28 mouse cellular contexts compared by ENCODE assay signal in the genomic region with DNA sequence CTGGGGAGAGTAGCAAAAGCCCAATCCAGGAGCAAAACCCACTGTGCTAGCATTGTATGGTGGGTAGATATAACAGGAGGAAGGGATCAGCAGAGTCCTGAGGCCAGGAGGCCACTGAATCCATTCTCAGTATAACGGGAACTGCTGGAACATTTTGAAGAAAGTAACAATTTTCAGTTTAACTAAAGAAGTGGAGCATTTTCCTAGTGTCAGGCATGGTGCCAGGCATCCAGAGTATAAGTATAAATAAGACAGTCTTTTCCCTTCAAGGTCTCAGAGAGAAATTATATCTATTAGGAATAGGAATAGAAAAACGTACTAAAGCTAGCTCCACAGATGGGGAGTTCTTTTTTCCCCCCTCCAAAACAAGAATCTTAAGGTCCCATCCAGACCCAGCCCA.
A peak's percentile ranks its signal among the peaks of the same experiment; 100 is the strongest.
DNase-seq lines count a peak whose midpoint lies in the region; ATAC-seq lines count a peak whose summit lies in the region.
"Had no signal": no experiment of that assay in that cellular context is flagged by ENCODE, and none has a peak within 500 bp of the region (broad histone marks: within the 10 kb centered on the region; RNA-seq: fewer than 3 reads in every experiment).

No protein-coding gene starts in this region.

- ATAC-seq in hindbrain, embryonic 14.5 days (ENCODE audit: low FRiP score) = no peak
- ATAC-seq in midbrain, embryonic 16.5 days = no peak
- ATAC-seq: activated CD4-positive, CD25-positive, alpha-beta regulatory T cell, adult 4 months; CD4-positive, CD25-positive, alpha-beta regulatory T cell, adult 4 months; forebrain, embryonic 14.5 days; forebrain, embryonic 16.5 days; Patski had no signal

- H3K4me3 ChIP-seq in hindbrain, embryonic 10.5 days = no peak overlapping the region
- no peak overlapping the region for H3K4me3 ChIP-seq in hindbrain, embryonic 14.5 days (replicated peaks; ENCODE audit: low read length)
- H3K4me3 ChIP-seq in midbrain, embryonic 10.5 days = no peak overlapping the region
- no peak overlapping the region for H3K4me3 ChIP-seq in midbrain, embryonic 16.5 days (ENCODE audit: low read depth, low read length)
- H3K4me3 ChIP-seq: embryonic facial prominence, embryonic 13.5 days; embryonic facial prominence, embryonic 15.5 days; erythroblast, embryonic 14.5 days; forebrain, embryonic 10.5 days; forebrain, embryonic 12.5 days had no signal

- no peak overlapping the region for H3K4me2 ChIP-seq in hindbrain, embryonic 14.5 days (replicated peaks)
- no peak overlapping the region for H3K4me2 ChIP-seq in midbrain, embryonic 16.5 days (ENCODE audit: low read length)
- H3K4me2 ChIP-seq: embryonic facial prominence, embryonic 13.5 days; embryonic facial prominence, embryonic 15.5 days; forebrain, embryonic 12.5 days had no signal

- no peaks in the 10 kb centered on the region for H3K9me3 ChIP-seq in hindbrain, embryonic 10.5 days
- no peaks in the 10 kb centered on the region for H3K9me3 ChIP-seq in hindbrain, embryonic 14.5 days (ENCODE audit: control insufficient read depth, low read length)
- no peaks in the 10 kb centered on the region for H3K9me3 ChIP-seq in midbrain, embryonic 10.5 days (replicated peaks)
- H3K9me3 ChIP-seq in midbrain, embryonic 16.5 days (replicated peaks; ENCODE audit: control insufficient read depth, low read length, poor library complexity, severe bottlenecking) = no peaks in the 10 kb centered on the region
- H3K9me3 ChIP-seq: embryonic facial prominence, embryonic 13.5 days; embryonic facial prominence, embryonic 15.5 days; forebrain, embryonic 10.5 days; forebrain, embryonic 12.5 days had no signal

- H3K27ac ChIP-seq in hindbrain, embryonic 10.5 days = peak overlapping the region; percentile 6; the same call in 1 of the 2 replicates
- no peak overlapping the region for H3K27ac ChIP-seq in hindbrain, embryonic 14.5 days
- H3K27ac ChIP-seq in midbrain, embryonic 10.5 days (replicated peaks) = 0 out of 2 replicates have a peak overlapping the region, but pooled peaks have one; percentile 2
- no peak overlapping the region for H3K27ac ChIP-seq in midbrain, embryonic 16.5 days (ENCODE audit: low read length)
- H3K27ac ChIP-seq: embryonic facial prominence, embryonic 13.5 days; embryonic facial prominence, embryonic 15.5 days; forebrain, embryonic 10.5 days; forebrain, embryonic 12.5 days had no signal

- H3K4me1 ChIP-seq in hindbrain, embryonic 10.5 days (replicated peaks) = peaks cover 57% of the 10 kb centered on the region
- peaks cover 30% of the 10 kb centered on the region for H3K4me1 ChIP-seq in hindbrain, embryonic 14.5 days (replicated peaks; ENCODE audit: control insufficient read depth, insufficient read depth, low read length)
- H3K4me1 ChIP-seq in midbrain, embryonic 10.5 days = peaks cover 36% of the 10 kb centered on the region
- peaks cover 20% of the 10 kb centered on the region for H3K4me1 ChIP-seq in midbrain, embryonic 16.5 days (ENCODE audit: control insufficient read depth, insufficient read depth, low read length)
- H3K4me1 ChIP-seq: embryonic facial prominence, embryonic 13.5 days; embryonic facial prominence, embryonic 15.5 days had no signal

- no peaks in the 10 kb centered on the region for H3K36me3 ChIP-seq in hindbrain, embryonic 10.5 days
- H3K36me3 ChIP-seq in hindbrain, embryonic 14.5 days (replicated peaks; ENCODE audit: control insufficient read depth, insufficient read depth) = no peaks in the 10 kb centered on the region
- H3K36me3 ChIP-seq in midbrain, embryonic 10.5 days = no peaks in the 10 kb centered on the region
- H3K36me3 ChIP-seq in midbrain, embryonic 16.5 days (ENCODE audit: control insufficient read depth, insufficient read depth, low read length) = no peaks in the 10 kb centered on the region
- H3K36me3 ChIP-seq: embryonic facial prominence, embryonic 13.5 days; embryonic facial prominence, embryonic 15.5 days; forebrain, embryonic 10.5 days; forebrain, embryonic 12.5 days; G1E had no signal

- peaks cover 4% of the 10 kb centered on the region; the same call in 1 of the 2 replicates for H3K27me3 ChIP-seq in hindbrain, embryonic 10.5 days (ENCODE audit: insufficient read depth, poor library complexity, severe bottlenecking)
- no peaks in the 10 kb centered on the region for H3K27me3 ChIP-seq in hindbrain, embryonic 14.5 days (ENCODE audit: control insufficient read depth, insufficient read depth, low read length)
- H3K27me3 ChIP-seq in midbrain, embryonic 10.5 days (ENCODE audit: low read depth, poor library complexity, severe bottlenecking) = peaks cover 5% of the 10 kb centered on the region; the same call in 1 of the 2 replicates
- H3K27me3 ChIP-seq in midbrain, embryonic 16.5 days (ENCODE audit: control insufficient read depth, insufficient read depth, low read depth, low read length) = no peaks in the 10 kb centered on the region
- H3K27me3 ChIP-seq: embryonic facial prominence, embryonic 13.5 days; embryonic facial prominence, embryonic 15.5 days; Patski had no signal

- H3K9ac ChIP-seq in hindbrain, embryonic 14.5 days = no peak overlapping the region
- H3K9ac ChIP-seq in midbrain, embryonic 16.5 days (ENCODE audit: low read depth, low read length) = no peak overlapping the region
- H3K9ac ChIP-seq: embryonic facial prominence, embryonic 13.5 days; embryonic facial prominence, embryonic 15.5 days; forebrain, embryonic 12.5 days had no signal

- WGBS in hindbrain, embryonic 10.5 days = 78% methylated on average over 2 of the region's 2 CpGs
- WGBS in hindbrain, embryonic 14.5 days = 71% methylated on average over 2 of the region's 2 CpGs
- WGBS in midbrain, embryonic 10.5 days = 83% methylated on average over 2 of the region's 2 CpGs
- 62% methylated on average over 2 of the region's 2 CpGs for WGBS in midbrain, embryonic 16.5 days

- no peak for DNase-seq in hindbrain, embryonic 10.5 days (ENCODE audit: low spot score)
- no peak for DNase-seq in hindbrain, embryonic 14.5 days (ENCODE audit: low spot score)
- no peak for DNase-seq in midbrain, embryonic 10.5 days (ENCODE audit: low spot score)
- peak; percentile 52 for DNase-seq in testis, postnatal 10 days (ENCODE audit: low spot score)
- DNase-seq in testis, postnatal 14 days (ENCODE audit: low spot score) = no peak
- DNase-seq: adrenal gland, adult 8-10 months; adrenal gland, postnatal 14 days; adrenal gland, postnatal 36 days; B cell, adult 2 months; cerebellum, adult 11 months; cerebellum, adult 18-20 months; cerebellum, adult 8-10 months; cerebellum, adult 9-11 months; cerebellum, postnatal 14 days; cerebellum, postnatal 36 days; embryo, embryonic 11 days had no signal

Comparison
In these comparisons a context has a peak if more than half of its experiments do, and no peak if none do; other contexts are left out.
1. H3K27ac ChIP-seq: peak in hindbrain, embryonic 10.5 days (single experiment) and midbrain, embryonic 10.5 days (single experiment); none in hindbrain, embryonic 14.5 days (single experiment) and midbrain, embryonic 16.5 days (single experiment).